Mouse (Mus musculus) embryo, embryonic 10.5 days (tissue): Measurements from ENCODE around the gene Ccdc157.

ENCODE experiments used
- DNase-seq: peaks from one replicate; pipeline ENCODE4 v3.0.0-alpha.2; 2015; ENCODE audit warnings: low spot score

Gene Ccdc157

DNA sequence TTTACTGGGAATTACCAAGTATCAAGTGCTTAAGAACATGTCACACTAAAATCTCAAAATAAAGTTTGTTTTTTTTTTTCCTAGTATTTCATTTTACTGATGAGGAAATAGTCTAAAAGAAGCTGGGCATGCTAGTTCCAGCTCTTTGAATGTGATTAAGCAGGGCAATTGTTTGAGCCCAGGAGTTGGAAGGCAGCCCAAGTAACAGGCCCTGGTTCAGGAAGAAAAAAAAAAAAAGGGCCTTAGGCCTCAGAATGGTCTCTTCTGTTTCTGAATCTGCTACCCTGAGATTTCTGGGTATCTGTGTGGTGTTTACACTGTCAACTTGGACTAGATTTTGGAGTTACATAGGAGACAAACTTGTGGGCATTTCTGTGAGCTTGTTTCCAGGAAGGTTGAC lies 23.4 kb upstream of the Ccdc157 start:
- no peak for DNase-seq

DNA sequence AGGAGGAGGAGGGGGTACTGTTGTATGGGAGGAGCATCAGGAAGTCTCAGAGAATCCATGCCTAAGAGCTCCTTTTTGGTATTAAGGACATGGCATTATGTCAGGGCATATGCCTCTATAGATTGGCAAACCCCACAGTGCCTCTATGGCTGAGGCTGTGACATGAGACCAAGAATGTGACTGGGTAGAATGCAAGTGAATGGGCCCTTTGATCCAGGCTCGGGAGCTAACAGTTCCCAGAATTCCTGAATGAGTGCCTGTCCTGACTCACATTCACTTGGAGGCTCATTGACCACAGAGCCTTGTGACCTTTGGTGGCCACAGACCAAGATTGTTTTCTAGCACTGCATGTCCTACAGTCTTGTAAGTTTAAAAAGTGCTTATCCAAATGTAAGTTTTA lies 22.0 kb upstream of the Ccdc157 start:
- DNase-seq, result no peak

- DNase-seq, result no peak
Measured at GRCm38 (mm10) chr11:4177716-4178115, 17.6 kb upstream of the Ccdc157 start.

DNA sequence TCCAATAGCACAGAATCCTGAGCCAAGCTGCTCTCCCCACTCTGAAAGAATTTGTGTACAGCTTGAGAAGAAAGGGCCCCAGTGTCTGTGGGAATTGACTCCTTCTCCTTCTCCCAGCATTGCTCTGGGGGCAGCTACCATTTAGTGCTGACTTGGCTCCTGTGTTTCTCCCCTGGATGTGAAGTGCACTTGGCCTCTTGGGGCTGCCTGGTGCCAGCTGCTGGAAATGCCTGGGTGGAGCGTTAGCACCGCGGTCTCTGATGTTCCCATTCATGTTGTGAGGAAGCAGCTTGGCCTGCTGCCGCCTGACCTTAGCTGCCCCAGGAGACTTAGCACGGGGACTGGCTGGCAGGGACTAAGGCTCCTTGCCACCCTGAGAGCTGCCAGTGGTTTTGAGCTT lies 14.5 kb upstream of the Ccdc157 start:
- DNase-seq, result no peak

DNA sequence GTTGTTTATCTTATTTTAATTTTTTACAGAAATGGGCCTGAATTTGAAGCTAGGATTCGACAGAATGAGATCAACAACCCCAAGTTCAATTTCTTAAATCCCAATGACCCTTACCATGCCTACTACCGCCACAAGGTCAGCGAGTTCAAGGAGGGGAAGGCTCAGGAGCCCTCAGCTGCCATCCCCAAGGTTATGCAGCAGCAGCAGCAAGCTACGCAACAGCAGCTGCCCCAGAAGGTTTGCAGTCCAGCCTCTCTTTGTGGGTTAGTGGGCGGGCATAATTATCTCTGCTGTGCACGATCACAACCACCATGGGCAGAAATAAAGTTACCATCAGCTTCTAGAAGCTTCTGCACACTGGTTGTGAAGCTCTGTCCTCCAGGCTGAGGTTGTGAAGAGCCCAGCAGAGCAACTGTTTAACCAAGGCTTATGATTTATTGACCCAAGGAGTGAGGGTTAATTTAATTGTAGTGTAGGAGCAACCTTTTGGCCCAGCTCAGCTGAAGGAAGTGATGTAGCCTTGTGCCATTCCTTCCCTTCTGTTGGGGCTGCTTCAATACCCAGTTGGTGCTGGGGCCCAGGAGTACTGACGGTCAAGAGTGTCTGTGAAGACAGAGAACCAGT lies 6.5 kb upstream of the Ccdc157 start:
- DNase-seq, result no peak

DNA sequence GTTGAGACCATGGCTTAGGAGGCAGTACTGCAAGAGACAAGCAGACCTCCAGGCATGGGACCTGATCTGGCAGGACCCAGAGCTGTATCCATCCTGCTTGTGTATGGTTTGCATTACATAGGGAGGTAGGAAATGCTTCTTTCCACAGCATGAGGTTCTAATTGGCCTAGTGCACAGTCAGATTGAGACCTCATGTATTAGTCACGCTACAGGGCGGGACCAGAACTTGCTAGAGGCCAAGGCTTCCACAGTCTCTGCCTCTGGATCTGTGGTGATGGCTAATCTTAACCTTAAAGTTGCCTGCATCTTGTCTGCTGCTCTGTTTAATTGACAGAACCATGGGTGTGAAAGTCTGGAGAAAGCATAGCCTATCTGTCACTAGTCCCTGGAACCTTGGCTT lies 4.6 kb upstream of the Ccdc157 start:
- DNase-seq, result no peak

GRCm38 (mm10) chr11:4160758-4161480 lies 826 bp upstream of the Ccdc157 start:
- no peak for DNase-seq

DNA sequence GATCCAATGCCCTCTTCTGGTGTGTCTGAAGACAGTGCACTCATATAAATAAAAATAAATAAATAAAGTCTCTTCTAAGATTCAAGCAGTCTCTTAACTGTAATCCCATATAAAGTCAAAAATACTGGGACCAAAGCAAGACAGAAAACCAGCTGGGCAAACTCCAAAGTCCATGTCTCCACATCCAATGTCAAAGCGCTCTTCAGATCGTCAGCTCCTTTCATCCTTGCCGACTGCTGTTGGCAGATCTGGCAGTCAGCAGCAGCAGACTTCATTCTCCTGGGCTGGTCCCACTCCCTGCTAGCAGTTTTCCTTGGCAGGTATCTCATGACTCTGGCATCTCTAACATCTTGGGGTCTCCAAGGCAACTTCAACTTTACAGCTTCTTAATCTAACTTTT lies 1.4 kb downstream of the Ccdc157 start:
- no peak for DNase-seq

DNA sequence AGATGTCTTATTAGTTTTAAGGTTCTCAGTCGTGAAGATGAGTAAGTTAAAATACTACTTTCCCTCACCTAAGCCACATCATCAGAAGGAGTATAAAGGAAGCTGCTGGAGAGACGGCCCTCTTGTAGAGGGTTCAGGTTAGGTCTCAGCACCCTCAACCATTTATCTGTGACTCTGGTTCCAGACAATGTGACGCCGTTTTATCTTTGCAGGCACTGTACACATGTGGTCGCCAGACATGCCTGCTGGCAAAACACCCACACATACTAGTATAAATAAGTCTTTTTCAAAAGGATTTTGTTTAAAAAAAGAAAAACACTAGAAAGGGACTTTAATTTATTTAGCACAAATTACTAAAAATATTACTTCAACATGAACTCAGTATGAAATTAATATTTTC lies 4.5 kb downstream of the Ccdc157 start:
- DNase-seq, result no peak

DNA sequence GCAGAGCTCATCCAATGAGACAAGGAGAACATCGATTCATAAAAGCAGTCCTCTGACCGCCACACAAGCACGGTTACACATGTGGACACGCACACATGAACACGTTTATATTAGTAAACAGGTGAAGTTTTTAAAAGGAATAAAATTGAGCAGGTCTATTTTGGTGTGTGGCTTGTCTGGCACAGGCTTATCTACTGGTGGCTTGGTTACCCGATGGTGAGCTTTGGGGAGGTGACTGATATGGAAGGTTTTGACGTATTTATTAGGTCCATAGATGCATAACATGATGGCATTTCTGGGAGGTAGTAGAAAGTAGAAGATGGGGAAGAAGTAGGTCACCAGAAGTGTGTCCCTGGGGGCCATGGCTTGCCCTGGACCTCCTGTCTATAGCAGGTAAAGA lies 6.4 kb downstream of the Ccdc157 start:
- DNase-seq, result no peak

DNA sequence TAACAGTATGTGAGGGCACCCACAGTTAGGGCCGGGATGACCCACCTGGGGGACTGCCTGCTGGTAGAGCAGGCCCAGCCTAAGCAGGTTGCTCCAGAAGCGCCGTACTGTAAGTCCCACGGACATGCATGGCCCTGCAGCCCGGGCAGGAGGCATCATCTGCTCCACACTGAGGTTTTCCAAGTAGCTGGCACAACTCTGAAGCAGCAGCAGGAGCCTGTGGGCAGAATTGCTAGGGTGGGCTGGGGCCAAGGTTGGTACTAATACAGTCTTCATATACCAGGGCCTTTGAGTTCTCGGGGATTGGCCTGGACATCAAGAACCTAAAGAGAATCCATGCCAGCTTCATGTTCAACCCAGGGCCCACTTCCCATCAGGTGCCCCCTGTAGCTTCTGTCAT lies 10.2 kb downstream of the Ccdc157 start:
- no peak for DNase-seq

DNA sequence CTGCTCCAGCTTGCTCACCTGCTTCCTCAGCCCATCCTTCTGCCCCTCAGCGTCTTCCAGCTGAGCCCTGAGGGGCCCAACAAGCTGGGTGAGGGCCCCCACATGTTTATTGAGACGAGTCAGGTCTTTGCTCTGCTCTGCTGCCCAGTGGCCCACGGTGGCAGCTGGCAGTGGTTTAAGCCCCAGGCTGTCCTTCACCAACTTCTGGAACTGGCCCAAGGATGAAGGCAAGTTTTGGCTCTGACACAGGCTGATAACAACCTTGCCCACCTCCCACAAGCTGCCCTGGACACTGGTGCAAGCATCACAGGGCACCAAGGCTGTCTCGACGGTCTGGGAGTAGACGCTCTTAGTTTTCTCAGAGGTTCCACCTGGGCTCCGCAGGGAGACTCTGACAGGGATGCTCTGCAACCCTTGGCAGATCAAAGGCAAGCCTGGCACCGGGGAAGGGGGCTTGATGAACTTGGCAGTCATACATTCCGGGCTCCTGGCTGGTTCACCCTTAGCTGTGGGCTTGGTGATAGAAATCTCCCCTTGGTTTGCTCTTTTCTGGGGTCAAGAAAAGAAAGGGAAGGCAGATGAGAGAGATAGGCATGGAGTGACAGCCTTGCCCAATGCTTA lies 11.4 kb downstream of the Ccdc157 start:
- no peak for DNase-seq

- DNase-seq, result no peak
Measured at GRCm38 (mm10) chr11:4148120-4148519, 12.0 kb downstream of the Ccdc157 start.

GRCm38 (mm10) chr11:4147098-4147497 lies 13.0 kb downstream of the Ccdc157 start:
- no peak for DNase-seq

DNA sequence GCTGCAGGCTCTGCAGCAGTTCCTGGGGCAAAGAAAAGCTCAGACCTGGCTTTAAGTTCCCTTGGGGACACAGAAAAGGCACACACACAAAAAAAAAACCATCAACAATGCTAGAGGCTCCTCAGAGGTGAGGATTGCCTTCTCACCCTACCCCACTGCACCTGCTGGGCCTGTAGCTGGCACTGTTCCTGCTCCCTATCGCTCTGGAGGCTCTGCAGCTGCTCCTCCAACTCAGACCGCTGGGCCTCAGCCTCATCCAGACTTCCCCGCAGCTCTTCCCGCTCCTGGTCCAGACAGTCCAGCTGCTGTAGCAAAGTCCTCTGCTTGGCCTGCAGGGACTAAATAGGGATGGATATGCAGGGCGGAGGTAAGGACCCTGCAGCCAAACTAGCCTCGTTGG lies 13.7 kb downstream of the Ccdc157 start:
- DNase-seq, result no peak

DNA sequence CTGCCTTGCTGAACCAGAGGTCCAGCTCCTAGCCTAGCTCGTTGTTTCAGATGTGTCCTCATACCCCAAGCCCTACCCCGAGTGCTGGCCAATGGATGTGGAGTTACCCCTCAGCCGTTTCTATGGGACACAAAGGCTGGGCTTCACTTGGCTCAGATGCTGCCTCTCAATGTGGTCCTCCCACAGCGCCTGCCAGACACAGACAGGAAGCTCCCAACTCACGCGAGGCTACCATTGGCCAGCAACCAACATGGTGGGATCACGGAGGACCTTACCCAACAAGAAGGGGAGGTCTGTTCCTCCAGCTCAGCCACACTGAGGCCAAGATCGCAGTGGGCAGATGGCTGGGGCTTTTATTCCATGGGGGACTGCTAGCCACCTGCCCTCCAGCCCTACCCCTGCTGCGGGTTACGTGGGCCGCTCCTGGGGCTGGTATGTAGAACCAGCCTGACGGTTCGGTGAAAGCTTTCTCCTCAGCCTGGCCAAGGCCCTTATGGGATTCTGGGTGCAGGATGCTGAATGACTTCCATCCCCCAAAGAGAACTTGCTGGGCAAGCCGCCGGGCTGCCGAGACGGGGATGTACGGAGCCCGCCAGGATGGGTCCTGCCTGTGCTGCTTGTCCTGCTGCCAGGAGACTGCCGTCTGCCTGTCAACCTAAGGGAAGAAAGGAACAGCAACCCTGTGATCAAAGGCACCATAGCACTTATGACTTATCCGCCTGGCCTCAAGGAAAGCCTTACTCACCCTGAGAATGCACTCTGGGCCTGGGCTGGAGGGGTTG lies 16.6 kb downstream of the Ccdc157 start:
- DNase-seq, result no peak

DNA sequence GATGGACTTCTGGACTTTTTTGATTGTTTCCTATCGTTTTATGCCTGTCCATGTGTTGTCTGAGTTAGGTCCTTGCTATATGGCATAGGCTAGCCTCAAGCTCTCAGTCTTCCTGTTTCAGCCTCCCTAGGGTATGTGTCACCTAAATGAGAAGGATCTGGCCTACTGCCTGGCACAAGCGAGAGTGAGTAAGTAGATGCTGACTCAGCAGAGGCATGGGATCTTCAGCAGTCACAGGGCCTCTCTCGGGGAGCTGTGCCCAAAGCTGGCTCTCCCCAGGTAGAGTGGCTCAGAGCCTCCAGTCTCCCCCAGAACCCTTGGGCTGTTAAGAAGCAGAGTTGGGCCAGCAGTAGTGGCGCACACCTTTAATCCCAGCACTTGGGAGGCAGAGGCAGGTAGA lies 17.7 kb downstream of the Ccdc157 start:
- DNase-seq, result no peak

DNA sequence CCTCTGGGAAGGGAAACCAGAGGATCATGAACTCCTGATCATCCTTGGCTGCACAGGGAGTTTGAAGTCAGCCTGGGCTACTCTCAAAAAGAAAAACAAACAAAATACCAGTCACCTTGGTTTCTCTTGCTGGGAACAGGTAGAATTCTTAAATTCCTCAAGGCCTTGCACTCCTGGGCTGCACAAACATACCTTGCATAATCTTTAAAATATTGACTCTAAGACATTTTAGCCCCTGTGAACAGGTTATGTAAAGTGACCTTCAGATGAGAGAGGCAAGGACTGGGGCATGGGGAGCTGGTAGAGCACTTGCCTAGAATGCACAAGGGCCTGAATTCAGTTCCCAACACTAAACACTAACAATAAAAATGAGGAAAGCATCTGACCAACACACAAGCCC lies 18.6 kb downstream of the Ccdc157 start:
- DNase-seq, result no peak

GRCm38 (mm10) chr11:4138964-4139363 lies 21.1 kb downstream of the Ccdc157 start:
- DNase-seq, result no peak

GRCm38 (mm10) chr11:4134986-4135935 lies 24.8 kb downstream of the Ccdc157 start, which contains the start of gene Rnf215:
TSS of gene Rnf215 (plus strand) at chr11:4135202.
- peak; percentile 94 for DNase-seq

- DNase-seq, result no peak
Measured at GRCm38 (mm10) chr11:4134400-4134799, 25.7 kb downstream of the Ccdc157 start.

DNA sequence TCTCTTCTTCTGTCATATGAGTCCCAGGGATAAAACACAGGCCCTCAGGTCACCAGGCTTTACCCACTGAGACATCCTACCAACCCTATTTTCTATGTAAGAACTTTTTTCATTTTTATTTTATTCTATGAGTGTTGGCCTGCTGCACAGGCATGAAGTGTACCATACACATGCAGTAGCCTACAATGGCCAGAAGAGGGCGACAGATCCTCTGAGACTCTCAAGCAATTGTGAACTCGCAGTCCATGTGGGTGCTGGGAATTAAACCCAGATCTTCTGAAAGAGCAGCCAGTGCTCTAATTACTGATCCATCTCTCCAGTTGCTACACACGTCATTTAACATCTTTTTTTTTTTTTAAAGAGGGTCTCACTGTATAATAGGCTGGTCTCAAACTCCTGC lies 26.6 kb downstream of the Ccdc157 start:
- peak; percentile 41 for DNase-seq
